Mouse (Mus musculus): ENCODE measurements at regions not wholly inside any gene's neighbourhood (a gene's known extent, or its start where the extent isn't known, plus 50 kb on each side); places are given as distances from the start of the nearest gene placed in this dataset.
"Not testable (repeated sequence)": the region's sequence is repeated elsewhere in the genome, so short reads cannot be mapped to it uniquely, and the experiment has no call there.

- no peak for DNase-seq
Observed at GRCm38 (mm10) chr10:15886150-15886549, 1168.1 kb upstream of the Gje1 start.

- DNase-seq, result no peak
Observed at GRCm38 (mm10) chr10:15868063-15868462, 1150.0 kb upstream of the Gje1 start.

GRCm38 (mm10) chr10:15866931-15867330, 1148.9 kb upstream of the Gje1 start:
- no peak for DNase-seq

GRCm38 (mm10) chr10:15841381-15841780, 1123.4 kb upstream of the Gje1 start:
- no peak for DNase-seq

DNA sequence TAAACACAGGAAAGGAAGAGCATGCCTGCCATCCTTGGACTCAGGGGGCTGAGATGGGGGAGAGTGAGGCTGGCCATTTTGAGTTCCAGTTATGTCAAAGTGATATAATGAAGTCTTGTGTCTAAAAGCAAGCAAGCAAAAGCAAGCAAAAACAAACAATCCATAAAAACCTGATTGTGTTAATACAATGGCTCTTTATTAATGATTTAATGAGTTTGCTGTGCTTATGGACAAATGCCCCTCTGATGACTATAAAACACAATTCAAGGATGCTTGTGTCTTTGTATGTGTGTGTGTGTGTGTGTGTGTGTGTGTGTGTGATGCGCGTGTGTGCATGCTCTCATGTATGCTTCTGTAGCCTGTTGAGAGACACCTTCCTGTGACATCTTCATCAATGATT, 1114.3 kb upstream of the Gje1 start:
- no peak for DNase-seq

DNA sequence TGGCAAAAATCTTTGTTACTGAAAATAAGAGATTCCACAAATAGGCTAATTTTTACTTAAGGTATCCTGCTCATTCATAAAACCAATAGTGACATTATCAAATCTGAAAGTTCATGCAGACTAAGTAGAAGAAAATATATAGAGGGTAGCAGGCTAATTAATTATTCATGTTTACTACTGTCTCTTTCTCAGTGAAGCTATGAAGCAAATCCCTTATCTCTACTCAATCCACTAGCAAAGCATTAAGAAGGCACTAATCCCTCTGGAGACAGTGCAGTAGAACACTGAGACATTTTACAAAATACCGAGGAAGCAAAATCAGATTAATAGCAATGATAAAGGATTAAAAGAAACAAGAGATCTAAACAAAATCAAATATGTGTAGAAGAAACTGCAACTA, 1107.4 kb upstream of the Gje1 start:
- DNase-seq, result no peak

DNA sequence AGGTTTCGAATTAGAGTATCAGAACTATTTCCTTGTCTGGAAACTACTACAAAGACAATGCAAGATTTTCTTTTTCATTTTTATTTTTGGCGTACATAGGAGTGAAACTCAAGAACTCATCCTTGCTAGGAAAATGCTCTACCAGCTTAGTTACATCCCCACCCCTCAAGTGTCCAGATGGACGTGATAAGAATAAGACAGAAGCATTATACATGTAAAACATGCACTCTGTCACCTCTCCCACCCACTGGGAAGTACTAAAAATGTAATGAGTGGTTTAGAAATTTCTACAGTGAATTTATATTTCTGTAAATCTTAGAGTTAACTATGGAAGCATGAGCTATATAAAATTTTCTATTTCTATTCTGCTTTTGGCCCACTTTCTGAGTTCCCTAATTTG, 1089.3 kb upstream of the Gje1 start:
- no peak for DNase-seq

DNA sequence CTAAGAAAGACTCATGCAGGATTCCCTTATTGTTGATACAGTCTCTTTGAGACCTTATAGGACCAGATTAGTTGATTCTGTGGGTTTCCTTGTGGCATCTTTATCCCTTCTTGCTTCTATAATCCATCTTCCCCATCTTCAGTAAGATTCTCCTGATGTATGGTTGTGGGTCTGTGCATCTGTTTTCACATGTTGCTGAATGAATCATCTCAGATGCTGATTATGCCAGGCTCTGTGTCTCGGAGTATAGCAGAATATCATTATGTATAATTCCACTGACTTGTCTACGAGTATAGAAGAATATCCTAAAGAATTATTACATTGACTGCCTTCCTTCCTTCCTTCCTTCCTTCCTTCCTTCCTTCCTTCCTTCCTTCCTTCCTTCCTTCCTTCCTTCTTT, 1087.8 kb upstream of the Gje1 start:
- no peak for DNase-seq

DNA sequence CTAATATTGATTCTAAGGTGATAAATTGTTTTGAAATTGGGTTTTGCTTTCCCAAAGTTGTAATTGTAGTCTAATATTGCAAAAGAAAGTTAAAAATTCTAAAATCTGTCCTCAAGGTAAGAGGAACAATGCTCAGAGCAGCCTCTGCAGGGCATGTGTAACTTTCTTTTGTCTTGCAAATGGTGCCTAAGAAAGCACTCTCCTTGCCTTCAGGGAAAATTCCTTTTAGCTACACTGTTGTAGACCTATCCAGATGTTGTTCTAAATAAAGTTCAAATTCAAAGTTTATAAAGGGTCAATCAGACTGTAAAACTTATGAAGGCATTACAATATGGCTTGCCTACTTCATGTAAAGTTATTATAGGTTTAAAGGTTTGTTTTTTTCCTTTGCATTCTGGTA, 1075.2 kb upstream of the Gje1 start:
- not testable (repeated sequence) for DNase-seq

- no peak for DNase-seq
Observed at GRCm38 (mm10) chr10:15791473-15792269, 1073.7 kb upstream of the Gje1 start.

GRCm38 (mm10) chr10:15759983-15760723, 1042.1 kb upstream of the Gje1 start:
- DNase-seq, result peak; percentile 40

DNA sequence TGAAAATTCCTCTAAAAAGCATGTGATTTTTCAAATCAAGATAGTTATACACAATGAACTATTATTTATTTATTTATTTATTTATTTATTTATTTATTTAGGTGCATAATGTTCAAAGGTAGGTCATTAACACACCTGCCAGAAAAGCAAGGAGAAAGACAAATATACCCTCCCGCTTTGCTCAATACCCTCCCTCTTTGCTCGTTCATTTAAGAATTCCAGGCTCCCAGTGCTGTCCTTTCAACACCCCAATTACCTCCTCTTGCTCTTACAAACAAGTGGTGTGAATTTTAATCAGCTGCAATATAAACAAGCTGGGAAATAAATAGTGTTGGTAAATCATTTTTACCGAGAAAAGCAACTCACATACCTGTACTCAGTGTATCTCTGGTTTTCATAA, 1041.6 kb upstream of the Gje1 start:
- DNase-seq, result no peak

GRCm38 (mm10) chr10:15757503-15757902, 1039.5 kb upstream of the Gje1 start:
- no peak for DNase-seq

DNA sequence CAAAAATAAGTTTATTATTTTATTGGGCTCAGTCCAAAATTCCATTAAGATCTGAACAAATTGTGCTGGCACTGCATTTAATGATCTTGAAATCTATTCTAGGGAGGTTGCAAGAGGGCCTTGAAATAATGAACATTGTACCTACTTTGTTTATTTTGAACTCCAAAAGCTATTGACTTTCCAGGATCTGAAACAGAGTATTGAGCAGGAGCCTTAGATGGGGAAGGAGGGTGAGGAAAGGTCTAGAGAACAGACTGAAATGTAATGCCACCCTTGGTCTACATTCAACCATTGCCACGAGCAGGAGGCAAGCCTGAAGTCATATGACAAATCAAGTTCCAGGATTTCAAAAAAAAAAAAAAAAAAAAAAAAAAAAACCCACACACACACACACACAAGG, 1028.9 kb upstream of the Gje1 start:
- no peak for DNase-seq

- no peak for DNase-seq
Observed at GRCm38 (mm10) chr10:15738630-15739029, 1020.6 kb upstream of the Gje1 start.

GRCm38 (mm10) chr10:15731318-15731717, 1013.3 kb upstream of the Gje1 start:
- DNase-seq, result no peak

- DNase-seq, result no peak
Observed at GRCm38 (mm10) chr10:15697946-15698345, 979.9 kb upstream of the Gje1 start.

DNA sequence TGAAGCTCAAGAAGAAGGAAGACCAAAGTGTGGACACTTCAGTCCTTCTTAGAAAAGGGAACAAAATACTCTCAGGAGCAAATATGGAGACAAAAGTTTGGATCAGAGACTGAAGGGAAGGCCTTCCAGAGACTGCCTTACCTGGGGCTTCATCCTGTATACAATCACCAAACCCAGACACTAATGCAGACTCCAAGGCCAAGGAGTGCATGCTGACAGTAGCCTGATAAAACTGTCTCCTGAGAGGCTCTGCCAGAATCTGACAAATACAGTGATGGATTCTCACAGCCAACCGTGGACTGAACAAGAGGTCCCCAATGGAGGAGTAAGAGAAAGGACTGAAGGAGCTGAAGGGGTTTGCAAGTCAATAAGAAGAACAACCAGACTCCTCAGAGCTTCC, 979.0 kb upstream of the Gje1 start:
- DNase-seq, result no peak

DNA sequence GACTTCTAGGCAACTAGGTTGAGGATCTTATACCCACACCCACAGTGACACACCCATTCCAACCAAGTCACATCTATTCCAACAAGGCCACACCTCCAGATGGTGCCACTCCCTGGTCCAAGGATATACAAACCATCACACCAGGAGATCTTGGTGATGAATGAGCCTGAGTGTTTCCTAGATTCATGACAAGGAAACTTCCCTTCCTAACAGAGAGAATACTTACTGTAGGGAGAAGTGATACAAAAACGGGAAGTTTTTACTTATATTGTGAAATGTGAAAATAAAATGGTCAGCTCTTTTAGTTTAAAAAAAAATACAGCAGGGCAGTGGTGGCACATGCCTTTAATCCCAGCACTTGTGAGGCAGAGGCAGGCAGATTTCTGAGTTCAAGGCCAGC, 953.6 kb upstream of the Gje1 start:
- not testable (repeated sequence) for DNase-seq
